Mouse (Mus musculus) MEL (cell line): ENCODE data around the gene Pcx.

Source experiments
- CTCF ChIP-seq, 3 experiments: IDR thresholded peaks in 2 of 3; conservative IDR thresholded peaks in 1 of 3; 2 replicates each; pipeline ENCODE4 v1.5.1; 2011 to 2012; ENCODE audit warnings: low read length in 3 of 3, low read depth in 2 of 3, mild to moderate bottlenecking in 2 of 3, improper control_type of control experiment in 1 of 3, inconsistent platforms in 1 of 3, mixed read lengths in 1 of 3, moderate library complexity in 1 of 3; ENCODE audit not compliant: control insufficient read depth in 1 of 3, insufficient read depth in 1 of 3, poor library complexity in 1 of 3, severe bottlenecking in 1 of 3
- EP300 ChIP-seq, 2 experiments: IDR thresholded peaks; 2 replicates each; pipeline ENCODE4 v1.6.1; 2011; ENCODE audit warnings: improper control_type of control experiment in 2 of 2, low read length in 2 of 2, low read depth in 1 of 2, mild to moderate bottlenecking in 1 of 2
- MAX ChIP-seq: IDR thresholded peaks from 2 replicates; pipeline ENCODE4 v1.6.1; 2011; ENCODE audit warnings: low read length, improper control_type of control experiment
- POLR2A ChIP-seq, 2 experiments: IDR thresholded peaks; 2 replicates each; pipeline ENCODE4 v1.6.1; 2011 to 2012; ENCODE audit warnings: low read length in 2 of 2, mild to moderate bottlenecking in 2 of 2, control low read depth in 1 of 2, improper control_type of control experiment in 1 of 2, low read depth in 1 of 2, moderate library complexity in 1 of 2; ENCODE audit not compliant: control insufficient read depth in 1 of 2, insufficient read depth in 1 of 2, poor library complexity in 1 of 2
- POLR2AphosphoS5 ChIP-seq: IDR thresholded peaks from 2 replicates; pipeline ENCODE4 v1.6.1; 2012; ENCODE audit warnings: low read depth, borderline replicate concordance, mild to moderate bottlenecking, inconsistent platforms, low read length, moderate library complexity, mixed read lengths
- USF1 ChIP-seq: IDR thresholded peaks from 2 replicates; pipeline ENCODE4 v1.6.1; 2014; ENCODE audit warnings: low read depth, mild to moderate bottlenecking, inconsistent platforms, low read length, improper control_type of control experiment, moderate library complexity
- ZKSCAN1 ChIP-seq: IDR thresholded peaks from 2 replicates; pipeline ENCODE4 v1.6.1; 2012; ENCODE audit warnings: low read depth, mild to moderate bottlenecking, inconsistent platforms, low read length, improper control_type of control experiment, moderate library complexity

DNA sequence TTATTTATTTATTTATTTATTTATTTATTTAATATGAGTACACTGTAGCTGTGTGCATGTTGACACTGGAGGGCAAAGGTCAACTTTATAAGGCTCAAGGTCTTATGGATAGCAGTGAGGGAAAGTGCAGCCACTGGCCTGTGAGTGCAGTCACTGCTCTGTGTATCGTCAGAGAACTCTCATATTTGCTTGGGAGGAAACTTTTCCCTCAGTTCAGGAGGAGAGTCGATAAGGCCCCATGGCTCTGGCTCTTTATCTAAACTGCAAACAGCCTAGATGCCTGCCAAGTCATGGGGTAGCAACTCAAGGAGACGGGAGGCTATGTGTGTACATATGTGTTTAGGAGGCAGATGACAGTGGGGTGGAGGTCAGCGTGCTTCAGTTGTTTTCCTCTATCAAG lies 58.6 kb downstream of the Pcx start:
- TF ChIP-seq USF1 (no peak), ZKSCAN1 (no peak), EP300 (IDR thresholded peaks at IDR 0.05; ENCODE audit: low read depth in 1 of 2, low read length in 2 of 2) (peak; percentile 79 to 86), CTCF (IDR thresholded peaks at IDR 0.05 in 2 of 3, conservative IDR thresholded peaks at IDR 0.05 in 1 of 3; ENCODE audit: control insufficient read depth in 1 of 3, insufficient read depth in 1 of 3, low read depth in 2 of 3, low read length in 3 of 3, poor library complexity in 1 of 3, severe bottlenecking in 1 of 3) (no peak), POLR2A (IDR thresholded peaks at IDR 0.05; ENCODE audit: control insufficient read depth in 1 of 2, insufficient read depth in 1 of 2, low read depth in 1 of 2, low read length in 2 of 2, poor library complexity in 1 of 2) (0 out of 4 replicates have a peak, but pooled peaks of 1 of the 2 experiments have one; percentile 37), POLR2AphosphoS5 (no peak), MAX (no peak)
